Mouse (Mus musculus) erythroblast, embryonic 14.5 days (primary cell): Measurements from ENCODE around the gene Ankdd1b. TPM values are rescaled to one million over a fixed set of nuclear protein-coding genes. Genes with fewer than 3 reads are reported as not detected.

Experiments used
- H3K27me3 ChIP-seq: 2 replicates; pipeline ENCODE4 v1.6.1; 2012; ENCODE audit warnings: inconsistent platforms; ENCODE audit not compliant: control insufficient read depth
- H3K36me3 ChIP-seq: 2 replicates; pipeline ENCODE4 v1.6.1; 2012; ENCODE audit warnings: mild to moderate bottlenecking, inconsistent platforms; ENCODE audit not compliant: control insufficient read depth
- H3K4me1 ChIP-seq: 2 replicates; pipeline ENCODE4 v1.6.1; 2012; ENCODE audit warnings: inconsistent platforms; ENCODE audit not compliant: control insufficient read depth
- H3K4me3 ChIP-seq: replicated peaks from 2 replicates; pipeline ENCODE3; 2012; ENCODE audit warnings: moderate library complexity, mild to moderate bottlenecking, inconsistent platforms
- H3K9me3 ChIP-seq: 2 replicates; pipeline ENCODE4 v1.6.1; 2012; ENCODE audit warnings: low read length, inconsistent platforms, mixed read lengths; ENCODE audit not compliant: control insufficient read depth
- GATA1 ChIP-seq: IDR thresholded peaks from 2 replicates; pipeline ENCODE4 v1.6.1; 2012; ENCODE audit warnings: low read length, inconsistent platforms, mixed read lengths
- TAL1 ChIP-seq: IDR thresholded peaks from 3 replicates; pipeline ENCODE4 v1.6.1; 2012; ENCODE audit warnings: low read length, inconsistent platforms, mixed read lengths
- polyA plus RNA-seq: library from polyadenylated mRNA; stranded (reverse); fragments of >175 nt; gene quantifications from 2 replicates; pipeline ENCODE4 v1.2.3, GENCODE M21; 2012

The Ankdd1b gene
- polyA plus RNA-seq: 0.02 TPM in 1 of 2 replicates, not detected in the other

DNA sequence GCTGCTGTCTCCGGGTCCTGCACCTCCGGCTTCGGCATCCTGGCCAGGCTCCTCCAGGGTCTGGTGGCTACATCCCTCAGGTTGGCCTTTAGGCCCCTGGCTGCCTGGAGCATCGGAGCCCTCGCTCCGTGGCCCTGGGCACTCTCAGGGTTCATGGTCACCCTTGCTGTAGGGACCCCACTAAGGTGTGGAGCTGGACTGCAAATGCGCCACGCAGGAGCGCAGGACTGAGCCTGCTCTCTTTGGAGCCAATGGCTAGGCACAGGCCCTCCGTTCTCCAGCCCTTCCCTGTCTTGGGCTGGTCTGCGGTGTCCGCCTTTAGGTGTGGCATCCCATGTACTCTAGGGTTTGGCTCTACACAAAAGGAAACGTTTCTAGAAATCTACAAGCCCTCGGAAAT lies at the start of gene Ankdd1b:
Gene Ankdd1b, minus strand, starts transcription at position 242 of the 400 bp plus-strand sequence.
- Histone ChIP-seq H3K4me1 (no peaks in the 10 kb centered on the region), H3K9me3 (no peaks in the 10 kb centered on the region), H3K27me3 (no peaks in the 10 kb centered on the region), H3K36me3 (no peaks in the 10 kb centered on the region), H3K4me3 (no peak within 1 kb of the TSS)
- TF ChIP-seq TAL1: no peak
- no peak for TF ChIP-seq GATA1

DNA sequence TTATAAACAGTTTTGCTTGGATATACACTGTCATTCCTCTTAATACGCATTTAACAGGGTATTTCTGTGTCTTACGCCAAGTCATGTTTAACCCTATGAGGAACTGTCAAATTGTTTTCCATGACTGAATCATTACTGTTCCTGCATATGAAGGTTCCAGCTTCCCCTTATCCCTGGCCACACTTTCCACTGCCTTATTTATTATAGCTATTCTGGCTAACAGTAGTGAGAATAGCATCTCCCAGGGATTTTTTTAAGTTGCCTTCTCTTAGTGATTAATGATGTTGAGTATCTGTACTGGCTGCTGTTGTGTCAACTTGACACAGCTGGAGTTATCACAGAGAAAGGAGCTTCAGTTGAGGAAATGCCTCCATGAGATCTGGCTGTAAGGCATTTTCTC lies 46.3 kb upstream of the Ankdd1b start:
- no peak overlapping the region for H3K4me3 ChIP-seq

DNA sequence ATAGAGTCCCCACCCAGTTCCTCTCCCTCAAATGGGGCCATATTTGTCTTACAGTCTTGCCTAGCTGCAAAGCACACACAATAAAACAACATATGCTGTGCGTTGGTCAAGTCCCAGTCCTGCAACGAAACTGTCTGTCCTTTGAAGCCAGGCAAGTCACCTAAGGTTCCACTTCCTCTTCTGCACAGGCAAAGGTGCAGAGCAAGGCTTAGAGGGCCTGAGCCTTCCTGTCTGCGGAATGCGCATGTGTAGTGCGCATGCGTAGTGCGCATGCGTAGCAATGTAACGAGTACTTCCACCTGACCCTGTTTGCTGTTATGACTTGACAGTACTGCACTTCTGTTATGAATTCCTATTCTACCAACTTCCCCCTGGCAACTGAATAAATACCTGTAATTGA lies 45.3 kb upstream of the Ankdd1b start:
- no peaks in the 10 kb centered on the region for H3K4me1 ChIP-seq
- H3K9me3 ChIP-seq: no peaks in the 10 kb centered on the region
- TF ChIP-seq GATA1: no peak
- TF ChIP-seq TAL1: no peak
- H3K4me3 ChIP-seq: no peak overlapping the region
- H3K36me3 ChIP-seq: peaks cover 23% of the 10 kb centered on the region
- H3K27me3 ChIP-seq: no peaks in the 10 kb centered on the region

More for the DNA sequence above, 46.3 kb upstream of the Ankdd1b start:
- peaks cover 23% of the 10 kb centered on the region for H3K36me3 ChIP-seq
- no peaks in the 10 kb centered on the region for H3K4me1 ChIP-seq
- no peak for TF ChIP-seq GATA1
- TF ChIP-seq TAL1: no peak
- no peaks in the 10 kb centered on the region for H3K27me3 ChIP-seq
- H3K9me3 ChIP-seq: no peaks in the 10 kb centered on the region

DNA sequence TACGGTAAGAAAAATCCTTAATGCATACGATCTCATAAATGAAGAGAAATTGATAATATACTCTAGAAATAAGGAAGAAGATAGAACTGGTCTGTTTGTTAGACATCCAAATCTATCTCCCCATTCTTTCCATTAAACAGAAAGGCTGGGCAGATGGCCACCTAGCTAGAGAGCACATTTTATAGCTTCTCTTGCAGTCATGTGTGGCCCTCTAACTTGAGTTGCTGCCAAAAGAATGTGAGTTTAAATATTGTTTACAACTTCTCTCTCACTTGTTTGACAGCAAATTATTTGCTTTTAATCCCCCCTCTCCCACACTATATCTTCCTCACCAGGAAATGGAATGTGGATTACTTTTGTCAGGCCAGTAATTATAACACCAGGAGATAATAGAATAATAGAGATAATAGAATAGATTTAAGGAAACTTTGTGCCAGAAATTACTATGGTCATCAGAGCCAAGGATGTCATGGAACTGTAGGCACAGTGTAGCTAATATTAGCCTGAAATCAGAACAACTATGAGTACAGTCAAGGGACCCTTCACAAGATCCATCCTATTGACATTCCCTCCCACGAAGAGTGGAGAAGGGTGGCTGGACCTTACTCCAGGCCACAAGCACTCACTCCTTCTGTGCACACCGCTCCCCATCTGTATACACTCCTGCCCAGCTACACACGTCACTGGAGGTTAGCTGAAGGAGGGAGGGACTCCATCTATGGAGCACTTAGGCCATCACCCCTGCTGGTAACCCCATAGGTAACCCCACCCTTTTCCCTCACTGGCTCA lies 43.4 kb upstream of the Ankdd1b start:
- Histone ChIP-seq H3K4me1 (no peaks in the 10 kb centered on the region), H3K36me3 (peaks cover 24% of the 10 kb centered on the region)

DNA sequence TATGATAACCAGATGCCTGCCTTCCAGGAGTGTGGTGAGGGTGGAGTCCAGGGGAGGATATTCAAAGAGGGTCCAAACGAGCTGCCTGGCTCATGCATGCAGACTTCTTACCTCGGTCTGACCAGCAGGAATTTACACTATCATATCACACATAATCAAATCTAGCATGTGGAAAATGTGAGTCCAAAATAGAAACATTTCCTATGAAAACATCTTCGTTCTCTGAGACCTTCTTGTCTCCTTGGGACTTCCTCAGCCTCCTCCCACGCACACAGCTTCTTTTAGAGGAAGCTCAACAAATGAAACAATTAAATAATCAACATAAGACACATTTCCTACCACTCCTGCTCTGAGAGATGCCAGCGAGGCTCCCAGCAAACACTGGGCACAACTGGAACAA lies 40.9 kb upstream of the Ankdd1b start:
- TF ChIP-seq GATA1 (no peak), TAL1 (no peak)
- H3K36me3 ChIP-seq: peaks cover 30% of the 10 kb centered on the region

More for the DNA sequence above, 43.4 kb upstream of the Ankdd1b start:
- TF ChIP-seq TAL1 (no peak), GATA1 (no peak)
- H3K9me3 ChIP-seq: no peaks in the 10 kb centered on the region
- H3K4me3 ChIP-seq: no peak overlapping the region
- H3K27me3 ChIP-seq: no peaks in the 10 kb centered on the region

DNA sequence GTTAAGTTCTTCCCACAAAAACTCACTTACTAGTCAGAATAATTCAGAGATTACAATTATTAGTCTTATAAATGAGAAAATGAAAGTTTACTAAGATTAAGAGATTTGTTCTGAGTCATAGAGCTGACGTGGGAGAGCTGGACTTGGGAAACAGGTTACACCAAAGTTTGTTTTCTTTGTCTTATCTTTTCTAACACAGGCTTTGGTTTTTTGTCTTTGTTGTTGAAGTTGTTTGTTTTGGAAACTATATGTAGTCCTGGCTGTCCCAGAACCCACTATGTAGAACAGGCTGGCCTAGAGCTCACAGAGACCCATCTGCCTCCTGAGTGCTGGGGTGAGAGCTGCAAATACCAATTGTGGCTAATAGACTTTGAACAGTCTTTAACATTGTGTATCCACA lies 40.3 kb upstream of the Ankdd1b start:
- no peak overlapping the region for H3K4me3 ChIP-seq
- peaks cover 25% of the 10 kb centered on the region for H3K36me3 ChIP-seq
- no peak for TF ChIP-seq TAL1
- TF ChIP-seq GATA1: no peak
- no peaks in the 10 kb centered on the region for H3K27me3 ChIP-seq
- no peaks in the 10 kb centered on the region for H3K9me3 ChIP-seq
- H3K4me1 ChIP-seq: no peaks in the 10 kb centered on the region

More for the DNA sequence above, 40.9 kb upstream of the Ankdd1b start:
- Histone ChIP-seq H3K9me3 (no peaks in the 10 kb centered on the region), H3K4me3 (no peak overlapping the region), H3K4me1 (no peaks in the 10 kb centered on the region), H3K27me3 (no peaks in the 10 kb centered on the region)

DNA sequence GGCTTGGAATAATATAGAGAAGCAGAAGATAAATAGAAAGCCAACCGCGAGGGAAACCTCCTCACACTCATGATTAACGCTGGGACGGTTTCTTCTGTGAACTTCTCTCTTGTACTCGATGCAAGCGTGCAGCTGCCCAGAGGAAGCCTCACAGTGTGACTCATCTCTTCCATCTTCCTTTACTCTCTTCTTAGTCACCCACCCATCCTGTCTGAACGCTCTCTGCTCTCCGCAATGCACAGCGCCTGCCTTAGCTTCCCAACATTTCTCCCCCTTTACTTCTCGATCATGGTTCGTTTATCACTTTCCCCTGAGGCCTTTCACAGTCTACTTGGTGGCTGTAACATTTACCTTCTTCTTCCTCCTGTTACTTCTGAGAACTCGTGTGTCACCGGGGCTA lies 39.6 kb upstream of the Ankdd1b start:
- Histone ChIP-seq H3K36me3 (peaks cover 21% of the 10 kb centered on the region), H3K9me3 (no peaks in the 10 kb centered on the region), H3K4me3 (no peak overlapping the region), H3K27me3 (no peaks in the 10 kb centered on the region), H3K4me1 (no peaks in the 10 kb centered on the region)
- TF ChIP-seq GATA1 (no peak), TAL1 (no peak)

DNA sequence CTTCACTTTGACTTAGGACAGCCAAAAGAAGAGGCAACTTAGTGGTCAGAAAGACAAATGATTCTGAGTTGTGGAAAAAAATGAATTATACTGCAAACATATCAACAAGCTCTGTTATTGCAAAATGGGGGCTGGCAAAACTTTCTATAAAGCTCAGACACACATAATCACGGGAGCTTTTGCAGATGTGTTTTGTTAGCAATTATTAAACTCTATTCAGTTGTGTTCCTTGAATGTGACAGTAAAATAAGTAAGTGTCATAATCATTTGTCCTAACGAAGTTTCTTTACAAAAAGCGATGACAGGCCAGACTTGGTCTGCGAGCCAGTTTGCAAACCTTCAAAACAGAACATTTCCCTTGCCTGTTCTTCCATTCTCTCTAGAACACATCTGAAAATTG lies 36.5 kb upstream of the Ankdd1b start:
- TF ChIP-seq TAL1 (no peak), GATA1 (no peak)
- Histone ChIP-seq H3K4me1 (no peaks in the 10 kb centered on the region), H3K36me3 (peaks cover 15% of the 10 kb centered on the region), H3K27me3 (no peaks in the 10 kb centered on the region), H3K9me3 (no peaks in the 10 kb centered on the region), H3K4me3 (no peak overlapping the region)

DNA sequence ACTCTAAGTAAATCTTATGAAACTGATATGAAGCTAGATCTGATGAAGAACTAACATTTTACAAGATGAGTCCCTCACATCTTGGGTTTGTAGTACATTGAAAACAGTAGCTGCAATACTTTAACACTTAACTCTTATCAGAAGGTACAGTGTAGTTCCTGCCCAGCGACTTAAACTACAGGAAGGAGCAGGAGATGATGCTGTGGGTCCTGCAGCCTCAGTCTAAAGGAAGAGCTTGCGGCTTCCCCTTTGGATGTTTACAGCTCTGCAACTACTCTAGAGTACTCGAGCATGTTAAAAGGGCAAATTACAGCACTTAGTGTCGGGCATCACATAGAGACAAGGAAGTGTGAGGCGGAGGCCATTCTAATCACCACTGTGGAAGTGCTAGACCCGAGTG lies 35.3 kb upstream of the Ankdd1b start:
- H3K9me3 ChIP-seq: no peaks in the 10 kb centered on the region
- no peak overlapping the region for H3K4me3 ChIP-seq
- no peaks in the 10 kb centered on the region for H3K27me3 ChIP-seq
- no peaks in the 10 kb centered on the region for H3K4me1 ChIP-seq
- TF ChIP-seq TAL1 (no peak), GATA1 (no peak)
- H3K36me3 ChIP-seq: peaks cover 15% of the 10 kb centered on the region

DNA sequence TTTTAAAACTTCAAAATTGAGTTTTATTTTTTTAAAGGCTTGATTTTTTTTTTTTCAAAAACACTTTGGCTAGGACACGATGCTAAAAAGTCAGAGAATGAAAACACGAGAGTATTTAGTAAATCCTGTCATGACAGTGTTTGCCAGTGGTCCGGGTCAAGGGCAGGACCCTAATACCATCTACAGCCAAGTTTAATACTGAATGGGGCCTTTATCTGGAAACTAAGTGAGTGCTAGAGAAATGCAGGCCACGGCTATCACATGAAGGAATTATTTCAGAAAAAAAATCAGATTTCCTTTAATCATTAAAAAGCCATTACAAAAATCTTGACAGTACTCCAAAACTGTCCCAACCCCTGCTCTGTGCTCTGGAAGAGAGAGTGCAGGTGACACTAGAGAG lies 34.7 kb upstream of the Ankdd1b start:
- Histone ChIP-seq H3K9me3 (no peaks in the 10 kb centered on the region), H3K36me3 (peaks cover 18% of the 10 kb centered on the region), H3K4me3 (no peak overlapping the region), H3K4me1 (no peaks in the 10 kb centered on the region), H3K27me3 (no peaks in the 10 kb centered on the region)
- TF ChIP-seq TAL1 (no peak), GATA1 (no peak)
